Mouse (Mus musculus) kidney, embryonic 14.5 days (tissue): Measurements from ENCODE around the gene Adgrl3. TPM values are rescaled to one million over a fixed set of nuclear protein-coding genes. Genes with fewer than 3 reads are reported as not detected.

Experiments used
- ATAC-seq: fragments of 200-750 bp; cut with Nextera tagmentation; 2 replicates; pipeline ENCODE4 v1.8.0; 2017; ENCODE audit warnings: moderate number of reproducible peaks, mild to moderate bottlenecking, moderate TSS enrichment, moderate library complexity; ENCODE audit not compliant: low FRiP score, low TSS enrichment
- H3K27ac ChIP-seq: fragments of 300-500 bp; sonication (generic); 2 replicates; pipeline ENCODE4 v1.5.1; 2014; ENCODE audit warnings: low read depth, mild to moderate bottlenecking, low read length, moderate library complexity, mixed read lengths
- H3K27me3 ChIP-seq: fragments of 300-500 bp; sonication (generic); 2 replicates; pipeline ENCODE4 v1.6.1; 2014; ENCODE audit warnings: mild to moderate bottlenecking, low read length; ENCODE audit not compliant: control insufficient read depth, insufficient read depth
- H3K36me3 ChIP-seq: fragments of 300-500 bp; sonication (generic); 2 replicates; pipeline ENCODE4 v1.6.1; 2014; ENCODE audit warnings: low read length, mixed read lengths; ENCODE audit not compliant: control insufficient read depth, insufficient read depth
- H3K4me1 ChIP-seq: fragments of 300-500 bp; sonication (generic); 2 replicates; pipeline ENCODE4 v1.6.1; 2014; ENCODE audit warnings: low read length, mixed read lengths; ENCODE audit not compliant: control insufficient read depth, insufficient read depth
- H3K4me2 ChIP-seq: fragments of 300-500 bp; sonication (generic); replicated peaks from 2 replicates; pipeline ENCODE4 v1.6.1; 2014; ENCODE audit warnings: low read depth, mild to moderate bottlenecking, low read length
- H3K4me3 ChIP-seq: fragments of 300-500 bp; sonication (generic); 2 replicates; pipeline ENCODE4 v1.5.1; 2014; ENCODE audit warnings: mild to moderate bottlenecking, low read length
- H3K9ac ChIP-seq: fragments of 300-500 bp; sonication (generic); 2 replicates; pipeline ENCODE4 v1.6.1; 2014; ENCODE audit warnings: low read depth, mild to moderate bottlenecking, low read length, moderate library complexity
- H3K9me3 ChIP-seq: fragments of 300-500 bp; sonication (generic); 2 replicates; pipeline ENCODE4 v1.6.1; 2016; ENCODE audit warnings: low read length; ENCODE audit not compliant: control insufficient read depth
- WGBS: fragments of 180-500 bp; shearing (Covaris S2); extraction: QIAGEN DNeasy Blood & Tissue Kit; methylation state at CpG from one replicate; pipeline ENCODE4 v1.1.7; 2014; 5-methylcytosine and 5-hydroxymethylcytosine counted together
- microRNA-seq: library from miRNA; unstranded; fragments of <30 nt; microRNA quantifications from one replicate; pipeline ENCODE4, GENCODE M21; 2016
- polyA plus RNA-seq: library from polyadenylated mRNA; unstranded; fragments of >200 nt; fragmentation: Nextera tagmentation; extraction: Ambion mirVana; gene quantifications from 2 replicates; pipeline ENCODE4 v1.2.1, GENCODE M21; 2014

Adgrl3 gene
- polyA plus RNA-seq, 1 experiment from 2014 or later, result 28.2 TPM

- 71% methylated on average over 6 of the region's 6 CpGs for WGBS
- Histone ChIP-seq H3K36me3 (no peaks in the 10 kb centered on the region), H3K27ac (no peak overlapping the region), H3K4me3 (no peak overlapping the region), H3K9me3 (no peaks in the 10 kb centered on the region), H3K4me1 (no peaks in the 10 kb centered on the region), H3K27me3 (no peaks in the 10 kb centered on the region), H3K9ac (no peak overlapping the region), H3K4me2 (no peak overlapping the region)
- ATAC-seq, result no peak
These were observed 850.4 kb downstream of the Adgrl3 start for GRCm38 (mm10) chr5:81870336-81870735.

Small RNAs within 50 kb of the gene (microRNA-seq; reads per million reads assigned to microRNA genes)
- gene Gm22048, result not detected
